Mouse (Mus musculus) B cell, adult 67 days (primary cell): ENCODE data around the gene Ndufb6. TPM values are rescaled to one million over a fixed set of nuclear protein-coding genes. Genes with fewer than 3 reads are reported as not detected.

Experiments
- total RNA-seq, 2 experiments: library from RNA; stranded (reverse); gene quantifications; 4 replicates each; pipeline ENCODE4 v1.2.4; 2023

Ndufb6 gene
- 10 to 100 TPM; 28.7 to 31.4 TPM for total RNA-seq

DNA sequence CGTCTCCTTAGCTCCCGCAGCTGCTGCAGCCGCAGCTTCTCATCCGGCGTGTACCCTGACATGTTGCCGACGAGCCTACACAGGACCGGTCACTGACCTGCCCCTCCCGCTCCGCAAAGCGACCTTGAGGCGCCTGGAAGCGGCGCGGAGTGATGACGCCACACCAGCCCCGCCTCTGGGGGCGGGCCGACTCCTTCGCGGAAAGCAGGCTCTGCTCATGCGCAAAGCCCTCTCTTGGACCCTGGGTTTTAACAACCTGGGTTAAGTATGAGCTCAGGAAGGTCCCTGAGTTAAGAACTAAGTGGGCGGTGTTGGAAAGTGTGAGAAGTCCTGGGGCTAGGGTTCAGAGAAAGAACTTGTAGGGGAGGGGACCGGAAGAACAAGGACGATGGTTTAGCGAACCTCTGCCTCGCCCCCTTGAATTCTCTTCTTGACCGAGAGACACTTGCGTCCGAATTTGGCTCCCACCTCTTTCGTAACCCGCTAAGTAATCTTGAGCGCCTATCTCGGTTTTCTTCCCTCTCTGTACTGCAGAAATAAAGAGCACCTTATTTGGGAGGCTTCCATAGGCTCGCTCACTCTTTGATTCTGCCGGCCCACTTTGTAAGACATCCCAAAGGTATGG is at the start of gene Ndufb6:
Gene Ndufb6, minus strand, starts transcription at position 146 of the 625 bp plus-strand sequence.

DNA sequence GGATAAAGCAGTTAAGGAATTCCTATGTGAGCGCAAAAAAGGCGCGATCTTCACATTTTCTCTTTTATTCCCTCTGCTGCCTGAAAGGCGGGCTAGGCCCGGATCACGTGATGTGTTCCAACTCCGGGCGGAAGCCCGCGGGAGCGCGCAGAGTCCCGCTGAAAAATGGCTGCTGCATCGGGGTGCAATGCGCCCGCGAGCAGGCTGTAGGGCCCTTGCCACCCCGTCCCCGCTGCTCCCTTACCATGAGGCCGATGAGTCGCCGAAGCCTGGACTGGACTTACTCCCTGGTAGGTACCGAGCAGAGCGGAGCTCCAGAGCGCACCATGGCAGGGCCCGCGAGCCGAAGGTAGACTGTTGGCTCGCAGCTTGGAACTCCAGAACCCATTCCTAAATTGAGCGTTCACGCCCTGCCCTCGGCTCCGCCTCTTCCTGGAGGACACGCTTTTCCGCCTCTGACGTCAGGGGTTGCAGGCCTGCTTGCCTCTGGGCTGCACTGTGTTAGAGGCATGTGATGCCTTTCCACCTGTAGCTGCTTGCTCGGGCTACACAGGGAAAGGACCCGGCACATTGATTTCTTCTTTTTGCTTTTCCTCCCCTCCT is 9.7 kb downstream of the Ndufb6 start, which contains the start of the genes Smim27 and Topors:
Gene Smim27, plus strand, starts transcription at position 150 of the 603 bp plus-strand sequence.
Gene Topors, minus strand, starts transcription at position 421 of the 603 bp plus-strand sequence.

DNA sequence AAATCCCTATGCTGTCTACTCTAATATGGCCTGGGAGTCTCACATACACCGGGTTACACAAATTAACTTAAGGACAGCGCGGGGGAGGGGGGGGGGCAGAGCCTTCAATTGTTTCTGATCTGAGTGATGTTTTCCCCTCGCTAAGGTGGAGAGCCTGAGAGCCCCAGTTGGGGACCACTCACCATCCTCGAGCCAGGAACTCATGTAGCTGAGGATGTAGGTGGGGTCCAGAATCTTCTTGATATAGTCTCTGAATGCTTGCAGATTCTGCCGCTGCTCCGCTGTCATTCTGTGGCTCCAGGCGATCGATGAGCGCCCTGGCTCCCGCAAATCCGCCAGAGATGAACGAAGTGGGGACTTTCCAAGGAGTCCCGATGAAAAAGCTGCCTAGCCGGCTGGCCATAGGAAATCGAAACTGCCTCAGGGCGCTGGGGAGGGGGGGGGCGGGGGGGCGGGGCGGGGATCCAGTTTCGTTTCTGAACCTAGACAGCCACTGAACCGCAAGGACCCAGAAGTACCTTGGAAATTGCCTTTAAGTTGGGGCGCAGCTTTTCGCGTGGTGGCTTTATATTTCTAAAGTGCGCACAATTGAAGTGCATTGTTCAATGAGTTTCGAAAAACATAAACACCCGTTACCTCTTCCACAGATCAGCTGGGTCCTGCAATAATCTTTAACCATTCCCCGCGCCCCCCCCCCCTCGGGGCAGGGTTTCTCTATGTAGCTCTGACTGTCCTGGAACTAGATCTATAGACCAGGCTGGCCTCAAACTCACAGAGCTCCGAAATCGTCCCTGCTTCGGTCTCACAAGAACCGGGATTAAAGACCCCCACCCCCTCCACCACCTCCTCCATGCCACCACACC is 39.6 kb downstream of the Ndufb6 start, which contains the start of gene Ddx58:
Gene Ddx58, minus strand, starts transcription at position 420 of the 863 bp plus-strand sequence.

Other genes starting within 250 kb of the Ndufb6 start
- 10 to 100 TPM; 17.4 to 22.8 TPM for gene Aco1, start 136.3 kb downstream of the Ndufb6 start, total RNA-seq
- gene Ddx58, start 39.6 kb downstream of the Ndufb6 start, total RNA-seq = 100 to 1,000 TPM; 108 to 129 TPM
- gene Smim27, start 9.8 kb downstream of the Ndufb6 start, total RNA-seq = 10 to 100 TPM; 48.1 to 58.9 TPM
- gene Topors, start 9.6 kb downstream of the Ndufb6 start, total RNA-seq = 10 to 100 TPM; 37.3 to 38.0 TPM
- gene Tmem215, start 192.8 kb upstream of the Ndufb6 start, total RNA-seq = not detected